Mouse (Mus musculus): ENCODE data around the gene Slc27a5.

The Slc27a5 gene

GRCm38 (mm10) chr7:12986906-12987305 is 11.1 kb downstream of the Slc27a5 start:
- no peak for DNase-seq (ENCODE audit: low spot score in 2 of 2)

GRCm38 (mm10) chr7:12985724-12986123 is 12.3 kb downstream of the Slc27a5 start:
- DNase-seq (ENCODE audit: low spot score in 2 of 2), result no peak

GRCm38 (mm10) chr7:12980291-12980690 is 17.7 kb downstream of the Slc27a5 start:
- DNase-seq (ENCODE audit: low spot score in 2 of 2), result no peak

GRCm38 (mm10) chr7:12979776-12980175 is 18.2 kb downstream of the Slc27a5 start:
- no peak for DNase-seq (ENCODE audit: low spot score in 2 of 2)

- DNase-seq (ENCODE audit: low spot score in 2 of 2), result no peak
These were observed 18.9 kb downstream of the Slc27a5 start for GRCm38 (mm10) chr7:12978931-12979722.

GRCm38 (mm10) chr7:12977682-12978389 is 20.2 kb downstream of the Slc27a5 start, which contains the start of gene Zfp446:
TSS of gene Zfp446 (plus strand) at chr7:12977848.
- DNase-seq (ENCODE audit: low spot score in 2 of 2), result peak; percentile 97 to 99

GRCm38 (mm10) chr7:12970906-12971305 is 27.1 kb downstream of the Slc27a5 start:
- no peak for DNase-seq (ENCODE audit: low spot score in 2 of 2)

- DNase-seq (ENCODE audit: low spot score in 2 of 2), result peak in 1 of 2 experiments; percentile 48
These were observed 31.7 kb downstream of the Slc27a5 start for GRCm38 (mm10) chr7:12966104-12966845.

- DNase-seq (ENCODE audit: low spot score in 2 of 2), result peak; percentile 83 to 93
These were observed 32.3 kb downstream of the Slc27a5 start, which contains the start of gene Zfp324 for GRCm38 (mm10) chr7:12965678-12966091. TSS of gene Zfp324 (plus strand) at chr7:12965838.

GRCm38 (mm10) chr7:12961511-12962141 is 36.4 kb downstream of the Slc27a5 start:
- DNase-seq (ENCODE audit: low spot score in 2 of 2), result peak in 1 of 2 experiments; percentile 61

GRCm38 (mm10) chr7:12959718-12960117 is 38.3 kb downstream of the Slc27a5 start:
- DNase-seq (ENCODE audit: low spot score in 2 of 2), result no peak

GRCm38 (mm10) chr7:12958948-12959347 is 39.0 kb downstream of the Slc27a5 start:
- no peak for DNase-seq (ENCODE audit: low spot score in 2 of 2)

- DNase-seq (ENCODE audit: low spot score in 2 of 2), result no peak
These were observed 40.5 kb downstream of the Slc27a5 start for GRCm38 (mm10) chr7:12957511-12957910.

- no peak for DNase-seq (ENCODE audit: low spot score in 2 of 2)
These were observed 43.1 kb downstream of the Slc27a5 start for GRCm38 (mm10) chr7:12954896-12955295.

- no peak for DNase-seq (ENCODE audit: low spot score in 2 of 2)
These were observed 48.1 kb downstream of the Slc27a5 start for GRCm38 (mm10) chr7:12949872-12950229.

GRCm38 (mm10) chr7:12949032-12949871 is 48.7 kb downstream of the Slc27a5 start:
- peak; percentile 97 to 98 for DNase-seq (ENCODE audit: low spot score in 2 of 2)

- no peak for DNase-seq (ENCODE audit: low spot score in 2 of 2)
These were observed 54.5 kb downstream of the Slc27a5 start for GRCm38 (mm10) chr7:12943488-12943887.

GRCm38 (mm10) chr7:12940599-12940998 is 57.4 kb downstream of the Slc27a5 start:
- DNase-seq (ENCODE audit: low spot score in 2 of 2), result no peak

Data from left cerebral cortex, adult 9 months (tissue).